Mouse (Mus musculus) Patski (cell line): ENCODE results near the gene Slc5a10. TPM values are rescaled to one million over a fixed set of nuclear protein-coding genes. Genes with fewer than 3 reads are reported as not detected.
A peak's percentile ranks its signal among the peaks of the same experiment; 100 is the strongest.

Experiments
- ATAC-seq: fragments of 100-300 bp; one replicate; pipeline ENCODE4 v1.8.0; 2021
- CTCF ChIA-PET: fragments of 350-600 bp; sonication (Branson Sonifier 250); formaldehyde crosslinking; loops from one replicate; lab custom pipeline; 2022; ENCODE audit warnings: inconsistent platforms; lab: Charles Lee
- POLR2A ChIA-PET: fragments of 350-600 bp; sonication (Branson Sonifier 250); formaldehyde crosslinking; loops from one replicate; lab custom pipeline; 2022; ENCODE audit warnings: antibody characterized with exemption, inconsistent platforms; lab: Charles Lee
- DNase-seq: peaks from one replicate; pipeline ENCODE4 v3.0.0-alpha.2; 2011; ENCODE audit warnings: low read depth, low spot score
- H3K27me3 ChIP-seq: fragments of 371-371 bp; one replicate; pipeline ENCODE4 v1.5.1; 2021
- CTCF ChIP-seq: fragments of 100-300 bp; IDR thresholded peaks from one replicate; pipeline ENCODE4 v1.5.1; 2021
- in situ Hi-C: fragments of 300-500 bp; cut with MboI; formaldehyde crosslinking; loops from 3 replicates; pipeline ENCODE4 v1.11.1; 2018; ENCODE audit warnings: low pct_unique_long_range_greater_than_20kb, mixed read lengths
- polyA plus RNA-seq: library from polyadenylated mRNA; unstranded; gene quantifications from one replicate; pipeline ENCODE4 v1.2.3, GENCODE M21; 2021

Slc5a10 gene
- polyA plus RNA-seq, result not detected

DNA sequence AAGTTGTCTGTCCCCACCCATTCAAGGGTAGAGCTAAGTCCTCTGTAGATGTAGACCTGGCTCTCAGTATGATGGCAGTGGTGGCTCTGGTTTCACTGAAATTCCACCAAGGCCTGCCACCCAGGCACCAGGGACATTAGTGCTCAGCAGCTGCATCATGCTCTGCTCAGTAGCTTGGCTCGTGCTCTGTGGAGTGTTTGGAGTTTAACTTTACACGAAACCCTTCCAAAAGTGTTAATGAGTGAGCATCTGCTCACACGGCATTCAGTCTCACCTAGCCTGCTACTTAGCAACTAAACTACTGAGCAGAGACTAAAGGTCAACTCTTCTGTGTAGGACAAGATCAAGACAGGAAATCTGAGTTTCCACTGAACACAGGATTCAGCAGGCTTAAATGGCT, at the start of gene Slc5a10:
TSS of gene Slc5a10 (minus strand) at position 191 of the 400 bp plus-strand sequence.
- ATAC-seq, result no peak
- POLR2A ChIA-PET, result interaction anchor here (0.7 kb wide), 1 partner anchor 516 kb away, joined by 3 read pairs; no protein-coding TSS in a partner anchor
- in situ Hi-C loops, result no loop called here
- H3K27me3 ChIP-seq, result no peaks in the 10 kb centered on the region
- CTCF ChIA-PET, result interaction anchor here (1.6 kb wide), 2 partner anchors 55 to 91 kb away, joined by 5 to 6 read pairs; no protein-coding TSS in a partner anchor
- no peak for TF ChIP-seq CTCF
- DNase-seq, result no peak

DNA sequence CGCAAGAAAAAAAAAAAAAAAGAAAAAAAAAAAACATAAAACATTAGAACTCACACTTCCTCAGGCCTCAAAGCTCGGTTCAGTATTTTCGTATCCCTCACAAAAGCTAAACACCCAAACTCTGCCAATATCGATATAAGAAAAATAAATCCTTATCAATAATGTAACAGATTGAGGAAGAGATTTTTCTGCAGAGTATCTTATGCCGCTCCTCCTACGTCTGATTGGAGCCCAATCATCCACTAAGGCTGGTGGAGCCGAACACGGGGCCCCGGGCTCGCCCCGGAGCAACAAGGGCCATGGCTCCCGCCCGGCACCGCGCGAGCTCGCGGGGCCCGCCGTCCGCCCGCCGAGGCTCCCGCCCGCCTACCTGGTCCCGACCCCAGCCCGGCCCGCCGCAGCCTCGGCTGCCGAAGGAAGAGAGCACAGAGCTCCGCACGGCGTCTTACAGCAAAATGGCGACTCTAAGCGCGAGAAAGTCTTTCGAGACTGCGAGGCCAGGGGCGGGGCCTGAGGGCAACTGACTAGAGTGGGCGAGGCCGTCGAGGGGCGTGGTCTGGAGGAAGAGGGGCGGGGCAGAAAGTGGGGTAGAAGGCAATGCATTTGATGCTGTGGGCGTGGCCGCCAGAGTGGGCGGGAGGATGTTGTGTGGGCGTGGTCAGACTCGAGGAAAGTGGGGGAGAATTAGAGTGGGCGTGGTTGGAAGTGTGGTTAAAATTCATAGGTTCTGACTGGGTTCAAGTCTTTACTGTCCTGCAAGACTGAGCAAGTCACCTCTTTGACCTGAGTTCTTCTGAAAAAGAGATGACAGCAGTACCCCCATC, 41.2 kb upstream of the Slc5a10 start, which contains the start of gene Prpsap2:
TSS of gene Prpsap2 (minus strand) at position 505 of the 824 bp plus-strand sequence.
- in situ Hi-C loops, result no loop called here
- TF ChIP-seq CTCF, result no peak

GRCm38 (mm10) chr11:61760518-61760917, 39.9 kb upstream of the Slc5a10 start:
- in situ Hi-C loops, result no loop called here

More for the DNA sequence above, 41.2 kb upstream of the Slc5a10 start, which contains the start of gene Prpsap2:
- DNase-seq (peak; percentile 70), ATAC-seq (peak; percentile 89)
- no peaks in the 10 kb centered on the region for H3K27me3 ChIP-seq
- POLR2A ChIA-PET, result interaction anchor here (0.7 kb wide), 1 partner anchor 146 kb away, joined by 3 read pairs; no protein-coding TSS in a partner anchor
- CTCF ChIA-PET, result no interaction called here

GRCm38 (mm10) chr11:61757151-61757550, 36.5 kb upstream of the Slc5a10 start:
- no peak for TF ChIP-seq CTCF
- ATAC-seq (no peak), DNase-seq (no peak)
- ChIA-PET POLR2A (interaction anchor here (0.6 kb wide), 1 partner anchor 1736 kb away, joined by 3 read pairs; no protein-coding TSS in a partner anchor), CTCF (interaction anchor here (1.5 kb wide), 1 partner anchor 11 kb away, joined by 4 read pairs; no protein-coding TSS in a partner anchor)
- in situ Hi-C loops, result no loop called here
- H3K27me3 ChIP-seq, result no peaks in the 10 kb centered on the region

More at GRCm38 (mm10) chr11:61760518-61760917, 39.9 kb upstream of the Slc5a10 start:
- DNase-seq (no peak), ATAC-seq (no peak)
- ChIA-PET CTCF (no interaction called here), POLR2A (no interaction called here)
- H3K27me3 ChIP-seq, result no peaks in the 10 kb centered on the region
- TF ChIP-seq CTCF, result no peak

GRCm38 (mm10) chr11:61751612-61752011, 31.0 kb upstream of the Slc5a10 start:
- CTCF ChIA-PET, result interaction anchor here (1.2 to 1.5 kb wide), 3 partner anchors 13 to 23 kb away, joined by 3 to 4 read pairs (median 4); no protein-coding TSS in a partner anchor

DNA sequence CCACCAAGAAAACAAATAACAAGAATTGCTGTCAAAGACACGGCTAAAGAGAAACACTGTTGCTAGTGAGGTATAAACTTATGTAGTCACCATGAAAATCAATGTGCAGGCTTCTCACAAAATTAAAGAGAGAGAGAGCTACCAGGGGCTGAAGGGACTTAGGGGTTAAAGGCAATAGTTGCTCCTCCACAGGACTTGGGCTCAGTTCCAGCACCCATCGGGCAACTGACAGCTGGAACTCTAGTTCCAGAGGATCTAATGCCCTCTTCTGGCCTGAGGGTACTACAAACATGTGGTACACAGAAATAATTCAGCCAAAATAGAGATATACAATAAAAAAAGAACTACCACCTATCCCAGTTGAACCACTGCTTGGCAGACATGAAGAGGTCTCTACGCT, 26.5 kb upstream of the Slc5a10 start:
- no peak for ATAC-seq

More at GRCm38 (mm10) chr11:61751612-61752011, 31.0 kb upstream of the Slc5a10 start:
- in situ Hi-C loops, result no loop called here
- POLR2A ChIA-PET, result no interaction called here
- DNase-seq, result no peak
- peak; percentile 54 for TF ChIP-seq CTCF
- no peak for ATAC-seq
- H3K27me3 ChIP-seq, result no peaks in the 10 kb centered on the region

DNA sequence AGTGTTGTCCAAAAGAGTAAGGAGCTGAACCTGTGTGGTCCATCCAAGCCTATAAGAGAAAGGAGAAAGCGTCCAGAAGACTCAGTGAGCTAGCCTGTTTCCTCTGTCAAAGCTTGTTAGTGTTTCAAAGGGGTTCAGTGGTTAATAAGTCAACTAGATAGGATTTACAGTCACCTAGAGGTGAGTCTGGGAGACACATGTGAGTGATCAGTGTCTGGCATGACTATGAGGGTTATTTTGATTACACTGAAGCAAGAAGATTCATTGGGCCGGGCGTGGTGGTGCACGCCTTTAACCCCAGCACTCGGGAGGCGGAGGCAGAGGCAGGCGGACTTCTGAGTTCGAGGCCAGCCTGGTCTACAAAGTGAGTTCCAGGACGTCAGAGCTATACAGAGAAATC, 25.2 kb upstream of the Slc5a10 start:
- ChIA-PET CTCF (interaction anchor here (1.0 to 1.8 kb wide), 3 partner anchors 9 to 77 kb away, joined by 3 to 5 read pairs (median 5); no protein-coding TSS in a partner anchor), POLR2A (interaction anchor here (0.6 kb wide), 2 partner anchors 116 to 141 kb away, joined by 3 to 6 read pairs; no protein-coding TSS in a partner anchor)
- DNase-seq, result no peak
- no peak for TF ChIP-seq CTCF
- in situ Hi-C loops, result no loop called here
- no peaks in the 10 kb centered on the region for H3K27me3 ChIP-seq
- no peak for ATAC-seq

More for the DNA sequence above, 26.5 kb upstream of the Slc5a10 start:
- CTCF ChIA-PET, result interaction anchor here (1.2 kb wide), 1 partner anchor 30 kb away, joined by 3 read pairs; no protein-coding TSS in a partner anchor
- POLR2A ChIA-PET, result no interaction called here
- in situ Hi-C loops, result no loop called here
- TF ChIP-seq CTCF, result no peak
- no peaks in the 10 kb centered on the region for H3K27me3 ChIP-seq
- DNase-seq, result no peak

- DNase-seq, result no peak
- ChIA-PET CTCF (interaction anchor here (1.8 kb wide), 1 partner anchor 30 kb away, joined by 5 read pairs; no protein-coding TSS in a partner anchor), POLR2A (no interaction called here)
- in situ Hi-C loops, result no loop called here
- TF ChIP-seq CTCF, result peak; percentile 44
- no peak for ATAC-seq
- no peaks in the 10 kb centered on the region for H3K27me3 ChIP-seq
Measured at GRCm38 (mm10) chr11:61744460-61744859, 23.8 kb upstream of the Slc5a10 start.

GRCm38 (mm10) chr11:61743768-61744167, 23.1 kb upstream of the Slc5a10 start:
- ATAC-seq (no peak), DNase-seq (no peak)
- in situ Hi-C loops, result no loop called here
- no peak for TF ChIP-seq CTCF
- POLR2A ChIA-PET, result interaction anchor here (1.1 kb wide), 1 partner anchor 9 kb away, joined by 3 read pairs; no protein-coding TSS in a partner anchor
- CTCF ChIA-PET, result no interaction called here
- no peaks in the 10 kb centered on the region for H3K27me3 ChIP-seq

DNA sequence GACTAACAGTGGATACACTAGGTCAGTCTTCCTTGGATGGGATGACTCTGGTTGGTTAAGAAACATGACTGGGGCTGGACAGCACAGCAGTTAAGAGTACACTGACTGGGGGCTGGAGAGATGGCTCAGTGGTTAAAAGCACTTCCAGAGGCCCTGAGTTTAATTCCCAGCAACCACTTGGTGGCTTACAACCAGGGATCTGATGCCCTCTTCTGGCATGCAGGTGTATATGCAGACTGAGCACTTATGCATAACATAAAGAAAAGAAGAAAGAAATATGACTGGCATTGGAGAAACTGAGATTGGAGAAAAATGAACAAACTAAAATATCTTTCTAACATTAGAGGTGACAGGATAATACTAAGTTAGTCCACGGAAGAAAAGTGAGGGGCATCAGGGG, 19.9 kb upstream of the Slc5a10 start:
- no peaks in the 10 kb centered on the region for H3K27me3 ChIP-seq
- TF ChIP-seq CTCF, result peak; percentile 50
- ATAC-seq, result no peak
- ChIA-PET CTCF (no interaction called here), POLR2A (no interaction called here)
- no peak for DNase-seq
- in situ Hi-C loops, result no loop called here
